Mouse (Mus musculus): ENCODE results near the gene Nf2. TPM values are rescaled to one million over a fixed set of nuclear protein-coding genes. Genes with fewer than 3 reads are reported as not detected.
A peak's percentile ranks its signal among the peaks of the same experiment; 100 is the strongest.

The Nf2 gene
- polyA plus RNA-seq, 1 experiment from 2014 or later = 16.0 TPM

DNA sequence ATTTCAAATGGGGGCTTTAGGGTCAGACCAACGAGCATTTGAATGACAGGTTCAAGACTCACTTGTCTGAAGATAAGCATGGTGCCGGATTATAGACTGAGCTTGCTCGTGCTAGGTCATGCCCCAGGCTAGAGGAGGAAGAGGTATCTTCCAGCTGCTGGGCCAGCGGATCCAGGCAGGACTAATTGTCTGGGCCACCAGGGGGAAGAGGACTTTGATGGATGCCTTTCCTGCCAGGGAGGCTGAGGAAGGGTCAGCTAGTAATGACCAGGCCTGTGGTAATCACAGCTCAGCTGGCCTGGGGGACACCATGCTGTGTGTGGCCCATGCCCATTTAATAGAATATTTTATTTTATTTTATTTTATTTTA lies 91.6 kb downstream of the Nf2 start:
- 47% methylated on average over 4 of the region's 4 CpGs for WGBS
- H3K36me3 ChIP-seq (ENCODE audit: control insufficient read depth, insufficient read depth) = no peaks in the 10 kb centered on the region
- H3K4me1 ChIP-seq (replicated peaks; ENCODE audit: control insufficient read depth, insufficient read depth, low read length) = no peaks in the 10 kb centered on the region
- H3K9me3 ChIP-seq (ENCODE audit: control insufficient read depth) = no peaks in the 10 kb centered on the region
- H3K4me2 ChIP-seq (replicated peaks; ENCODE audit: low read depth) = no peak overlapping the region
- no peak overlapping the region for H3K4me3 ChIP-seq (ENCODE audit: low read depth, low read length)
- TF ChIP-seq CTCF (IDR thresholded peaks at IDR 0.05; ENCODE audit: low read depth) = no peak
- H3K9ac ChIP-seq (ENCODE audit: low read depth, low read length) = no peak overlapping the region
- no peak for ATAC-seq
- no peak overlapping the region for H3K27ac ChIP-seq (ENCODE audit: low read depth, low read length)
- H3K27me3 ChIP-seq (replicated peaks; ENCODE audit: control insufficient read depth, insufficient read depth, low read length) = peaks cover 10% of the 10 kb centered on the region; the same call in 1 of the 2 replicates

DNA sequence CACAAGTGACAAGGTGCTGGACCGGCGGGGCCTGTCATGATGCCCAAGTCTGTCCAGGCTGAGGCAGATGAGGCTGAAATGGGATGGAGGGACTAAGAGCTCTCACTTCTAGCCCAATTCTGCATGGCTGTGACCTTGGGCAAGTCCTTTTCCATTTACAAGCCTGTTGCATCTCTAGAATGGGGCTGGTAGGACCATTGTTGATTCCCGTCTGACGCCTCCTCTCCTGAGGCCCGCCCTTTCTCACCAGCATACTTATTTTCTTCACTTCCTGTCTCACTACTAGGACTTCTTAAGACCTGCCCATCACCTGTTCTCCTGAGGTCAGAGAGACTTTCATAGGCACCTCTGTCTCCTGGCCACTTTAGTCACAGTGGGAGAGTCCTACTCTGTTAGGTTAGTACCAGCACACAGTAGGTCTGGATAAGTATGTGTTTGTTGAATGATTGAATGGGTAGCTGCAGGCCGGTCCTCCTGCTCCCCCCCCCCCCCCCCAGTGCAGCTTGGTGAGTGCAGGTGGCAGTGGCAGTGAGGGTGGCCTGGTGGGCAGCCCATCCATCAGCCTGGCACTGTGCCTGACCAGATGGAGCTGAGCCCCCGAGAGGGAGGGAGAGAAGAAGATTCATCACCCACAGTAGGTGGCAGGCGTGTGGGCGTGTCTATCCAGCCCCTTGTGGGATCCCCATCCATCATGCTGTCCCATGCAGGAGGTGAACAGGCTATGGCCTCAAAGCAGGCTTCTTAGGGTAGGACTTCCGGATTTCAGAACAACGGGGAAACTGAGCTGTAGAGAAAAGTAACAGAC lies 92.2 kb downstream of the Nf2 start:
- no peaks in the 10 kb centered on the region for H3K9me3 ChIP-seq (ENCODE audit: control insufficient read depth)
- H3K4me3 ChIP-seq (ENCODE audit: low read depth, low read length) = no peak overlapping the region
- H3K4me1 ChIP-seq (replicated peaks; ENCODE audit: control insufficient read depth, insufficient read depth, low read length) = no peaks in the 10 kb centered on the region
- no peak overlapping the region for H3K4me2 ChIP-seq (replicated peaks; ENCODE audit: low read depth)
- no peak overlapping the region for H3K27ac ChIP-seq (ENCODE audit: low read depth, low read length)
- no peak for TF ChIP-seq CTCF (IDR thresholded peaks at IDR 0.05; ENCODE audit: low read depth)
- WGBS = 49% methylated on average over 11 of the region's 11 CpGs
- ATAC-seq = no peak
- peaks cover 7% of the 10 kb centered on the region; the same call in 1 of the 2 replicates for H3K27me3 ChIP-seq (replicated peaks; ENCODE audit: control insufficient read depth, insufficient read depth, low read length)
- H3K36me3 ChIP-seq (ENCODE audit: control insufficient read depth, insufficient read depth) = no peaks in the 10 kb centered on the region
- H3K9ac ChIP-seq (ENCODE audit: low read depth, low read length) = no peak overlapping the region

GRCm38 (mm10) chr11:4756460-4756859 lies 92.9 kb downstream of the Nf2 start:
- Histone ChIP-seq H3K36me3 (ENCODE audit: control insufficient read depth, insufficient read depth) (no peaks in the 10 kb centered on the region), H3K27me3 (replicated peaks; ENCODE audit: control insufficient read depth, insufficient read depth, low read length) (0 out of 2 replicates have a peak, but pooled peaks cover 3% of the 10 kb centered on the region), H3K27ac (ENCODE audit: low read depth, low read length) (no peak overlapping the region), H3K4me3 (ENCODE audit: low read depth, low read length) (no peak overlapping the region), H3K4me2 (replicated peaks; ENCODE audit: low read depth) (no peak overlapping the region), H3K9me3 (ENCODE audit: control insufficient read depth) (no peaks in the 10 kb centered on the region), H3K9ac (ENCODE audit: low read depth, low read length) (no peak overlapping the region), H3K4me1 (replicated peaks; ENCODE audit: control insufficient read depth, insufficient read depth, low read length) (no peaks in the 10 kb centered on the region)
- no peak for ATAC-seq
- WGBS = 76% methylated on average over 9 of the region's 9 CpGs
- no peak for TF ChIP-seq CTCF (IDR thresholded peaks at IDR 0.05; ENCODE audit: low read depth)

- Histone ChIP-seq H3K9me3 (ENCODE audit: control insufficient read depth) (no peaks in the 10 kb centered on the region), H3K27me3 (replicated peaks; ENCODE audit: control insufficient read depth, insufficient read depth, low read length) (peaks cover 11% of the 10 kb centered on the region), H3K4me1 (replicated peaks; ENCODE audit: control insufficient read depth, insufficient read depth, low read length) (no peaks in the 10 kb centered on the region), H3K9ac (ENCODE audit: low read depth, low read length) (no peak overlapping the region), H3K4me3 (ENCODE audit: low read depth, low read length) (no peak overlapping the region), H3K36me3 (ENCODE audit: control insufficient read depth, insufficient read depth) (no peaks in the 10 kb centered on the region), H3K4me2 (replicated peaks; ENCODE audit: low read depth) (no peak overlapping the region), H3K27ac (ENCODE audit: low read depth, low read length) (no peak overlapping the region)
- no peak for ATAC-seq
- TF ChIP-seq CTCF (IDR thresholded peaks at IDR 0.05; ENCODE audit: low read depth) = no peak
- 69% methylated on average over 11 of the region's 11 CpGs for WGBS
These were observed 94.5 kb downstream of the Nf2 start for GRCm38 (mm10) chr11:4754867-4755266.

DNA sequence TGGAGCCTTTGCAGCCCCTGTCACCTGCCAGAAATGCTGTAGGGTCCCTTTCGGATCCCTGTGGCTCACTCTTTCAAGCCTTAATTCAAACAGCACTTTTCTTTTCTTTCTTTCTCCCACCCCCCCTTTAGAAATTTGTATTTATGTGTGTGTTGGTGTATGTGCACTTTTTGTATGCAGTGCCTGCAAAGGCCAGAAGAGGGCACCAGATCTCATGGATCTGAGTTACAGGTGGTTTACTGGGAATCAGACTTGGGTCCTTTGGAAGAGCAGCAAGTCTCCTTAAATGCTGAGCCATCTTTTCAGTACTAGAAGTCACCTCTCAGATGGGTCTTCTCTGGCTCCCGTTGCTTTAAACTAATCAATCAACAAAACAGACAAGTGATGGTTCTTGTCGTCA lies 95.3 kb downstream of the Nf2 start:
- Histone ChIP-seq H3K4me2 (replicated peaks; ENCODE audit: low read depth) (no peak overlapping the region), H3K36me3 (ENCODE audit: control insufficient read depth, insufficient read depth) (no peaks in the 10 kb centered on the region), H3K9ac (ENCODE audit: low read depth, low read length) (no peak overlapping the region), H3K27me3 (replicated peaks; ENCODE audit: control insufficient read depth, insufficient read depth, low read length) (peaks cover 20% of the 10 kb centered on the region), H3K4me1 (replicated peaks; ENCODE audit: control insufficient read depth, insufficient read depth, low read length) (no peaks in the 10 kb centered on the region), H3K9me3 (ENCODE audit: control insufficient read depth) (no peaks in the 10 kb centered on the region), H3K27ac (ENCODE audit: low read depth, low read length) (no peak overlapping the region), H3K4me3 (ENCODE audit: low read depth, low read length) (no peak overlapping the region)
- ATAC-seq = no peak
- 83% methylated on average over 3 of the region's 3 CpGs for WGBS
- TF ChIP-seq CTCF (IDR thresholded peaks at IDR 0.05; ENCODE audit: low read depth) = peak; percentile 48

GRCm38 (mm10) chr11:4752836-4753235 lies 96.5 kb downstream of the Nf2 start:
- WGBS = 46% methylated on average over 10 of the region's 10 CpGs

More at GRCm38 (mm10) chr11:4752836-4753235, 96.5 kb downstream of the Nf2 start:
- peaks cover 32% of the 10 kb centered on the region for H3K27me3 ChIP-seq (replicated peaks; ENCODE audit: control insufficient read depth, insufficient read depth, low read length)
- no peaks in the 10 kb centered on the region for H3K9me3 ChIP-seq (ENCODE audit: control insufficient read depth)
- ATAC-seq = no peak
- no peak for TF ChIP-seq CTCF (IDR thresholded peaks at IDR 0.05; ENCODE audit: low read depth)
- no peak overlapping the region for H3K4me3 ChIP-seq (ENCODE audit: low read depth, low read length)
- no peak overlapping the region for H3K4me2 ChIP-seq (replicated peaks; ENCODE audit: low read depth)
- no peaks in the 10 kb centered on the region for H3K36me3 ChIP-seq (ENCODE audit: control insufficient read depth, insufficient read depth)
- H3K27ac ChIP-seq (ENCODE audit: low read depth, low read length) = no peak overlapping the region
- no peaks in the 10 kb centered on the region for H3K4me1 ChIP-seq (replicated peaks; ENCODE audit: control insufficient read depth, insufficient read depth, low read length)
- no peak overlapping the region for H3K9ac ChIP-seq (ENCODE audit: low read depth, low read length)

Measured in intestine, postnatal 0 days (tissue).